Mouse (Mus musculus) frontal cortex, postnatal 36 days (tissue): ENCODE measurements around the gene Col5a1.

Experiments
- DNase-seq, 2 experiments: peaks; one replicate each; pipeline ENCODE4 v3.0.0; 2022; ENCODE audit warnings: low spot score in 2 of 2

The Col5a1 gene

GRCm38 (mm10) chr2:27886148-27886551 lies at the start of gene Col5a1:
Gene Col5a1 (plus strand): TSS chr2:27886425.
- no peak for DNase-seq

- no peak for DNase-seq
These were observed 48.1 kb upstream of the Col5a1 start for GRCm38 (mm10) chr2:27838112-27838511.

- no peak for DNase-seq
These were observed 45.3 kb upstream of the Col5a1 start for GRCm38 (mm10) chr2:27840890-27841289.

- no peak for DNase-seq
These were observed 43.3 kb upstream of the Col5a1 start for GRCm38 (mm10) chr2:27842893-27843292.

GRCm38 (mm10) chr2:27844885-27845284 lies 41.3 kb upstream of the Col5a1 start:
- no peak for DNase-seq

GRCm38 (mm10) chr2:27847001-27847400 lies 39.2 kb upstream of the Col5a1 start:
- no peak for DNase-seq

GRCm38 (mm10) chr2:27847851-27848435 lies 38.3 kb upstream of the Col5a1 start:
- no peak for DNase-seq

- no peak for DNase-seq
These were observed 37.8 kb upstream of the Col5a1 start for GRCm38 (mm10) chr2:27848466-27848865.

- DNase-seq, result no peak
These were observed 27.8 kb upstream of the Col5a1 start for GRCm38 (mm10) chr2:27858348-27858903.

- no peak for DNase-seq
These were observed 24.5 kb upstream of the Col5a1 start for GRCm38 (mm10) chr2:27861576-27862238.

GRCm38 (mm10) chr2:27864491-27865365 lies 21.5 kb upstream of the Col5a1 start:
- DNase-seq, result no peak

GRCm38 (mm10) chr2:27870586-27870985 lies 15.6 kb upstream of the Col5a1 start:
- DNase-seq, result no peak

GRCm38 (mm10) chr2:27871056-27871455 lies 15.2 kb upstream of the Col5a1 start:
- DNase-seq, result no peak

- DNase-seq, result no peak
These were observed 13.9 kb upstream of the Col5a1 start for GRCm38 (mm10) chr2:27872276-27872675.

- DNase-seq, result no peak
These were observed 13.2 kb upstream of the Col5a1 start for GRCm38 (mm10) chr2:27873030-27873429.

GRCm38 (mm10) chr2:27874596-27874995 lies 11.6 kb upstream of the Col5a1 start:
- DNase-seq, result no peak

- no peak for DNase-seq
These were observed 11.0 kb upstream of the Col5a1 start for GRCm38 (mm10) chr2:27875231-27875630.

- peak in 1 of 2 experiments; percentile 29 for DNase-seq
These were observed 10.4 kb upstream of the Col5a1 start for GRCm38 (mm10) chr2:27875786-27876185.

GRCm38 (mm10) chr2:27876724-27877504 lies 9.3 kb upstream of the Col5a1 start:
- no peak for DNase-seq

- no peak for DNase-seq
These were observed 8.2 kb upstream of the Col5a1 start for GRCm38 (mm10) chr2:27878066-27878465.

- DNase-seq, result no peak
These were observed 2.9 kb upstream of the Col5a1 start for GRCm38 (mm10) chr2:27883276-27883675.
